Mouse (Mus musculus): ENCODE measurements around the gene Gm11627.
"Not testable (repeated sequence)": the region's sequence is repeated elsewhere in the genome, so short reads cannot be mapped to it uniquely, and the experiment has no call there.

- not testable (repeated sequence) for TF ChIP-seq CTCF (conservative IDR thresholded peaks at IDR 0.05; ENCODE audit: insufficient read depth, insufficient read length, low read depth, low read length); POLR2A (IDR thresholded peaks at IDR 0.05; ENCODE audit: low read depth, low read length)
Measured at GRCm38 (mm10) chr11:102607201-102607600, 27.9 kb upstream of the Gm11627 start.

Data from kidney, adult 2 months (tissue).